Mouse (Mus musculus) embryonic fibroblast, embryonic 13.5 days (primary cell): Measurements from ENCODE around the gene Gm49320. TPM values are rescaled to one million over a fixed set of nuclear protein-coding genes. Genes with fewer than 3 reads are reported as not detected.
"Not testable (repeated sequence)": the region's sequence is repeated elsewhere in the genome, so short reads cannot be mapped to it uniquely, and the experiment has no call there.

ENCODE experiments used
- H3K27ac ChIP-seq: 2 replicates; pipeline ENCODE4 v1.5.1; 2012; ENCODE audit warnings: low read length, control low read depth, inconsistent platforms; ENCODE audit not compliant: insufficient read depth
- H3K4me1 ChIP-seq: 2 replicates; pipeline ENCODE4 v1.6.1; 2011; ENCODE audit warnings: low read length; ENCODE audit not compliant: control insufficient read depth, insufficient read depth
- H3K4me3 ChIP-seq: 2 replicates; pipeline ENCODE4 v1.5.1; 2011; ENCODE audit warnings: mild to moderate bottlenecking, control low read depth, low read length; ENCODE audit not compliant: insufficient read depth
- CTCF ChIP-seq: IDR thresholded peaks from 2 replicates; pipeline ENCODE4 v1.5.1; 2011; ENCODE audit warnings: mild to moderate bottlenecking, control low read depth, low read length, moderate library complexity, borderline replicate concordance; ENCODE audit not compliant: insufficient read depth
- POLR2A ChIP-seq: IDR thresholded peaks from 2 replicates; pipeline ENCODE4 v1.6.1; 2011; ENCODE audit warnings: low read depth, mild to moderate bottlenecking, control low read depth, low read length, moderate library complexity
- polyA plus RNA-seq: library from polyadenylated mRNA; stranded (reverse); fragments of >200 nt; gene quantifications from 2 replicates; pipeline ENCODE4 v1.2.4, GENCODE M21; 2011; ENCODE audit warnings: low read depth; ENCODE audit not compliant: missing spikeins, insufficient read length

The Gm49320 gene
- polyA plus RNA-seq, 1 experiment = 0.60 TPM

- Histone ChIP-seq H3K27ac (no peak within 1 kb of the TSS), H3K4me1 (no peaks in the 10 kb centered on the region), H3K4me3 (no peak within 1 kb of the TSS)
- TF ChIP-seq POLR2A = no peak
- TF ChIP-seq CTCF = no peak
These were observed 9.4 kb downstream of the Gm49320 start, which contains the start of gene Tgfbr3l for GRCm38 (mm10) chr8:4247951-4248540. Tgfbr3l (plus strand) TSS chr8:4248214.

GRCm38 (mm10) chr8:4249213-4249612, 10.5 kb downstream of the Gm49320 start:
- no peak overlapping the region for H3K27ac ChIP-seq
- no peak for TF ChIP-seq POLR2A
- no peak for TF ChIP-seq CTCF
- no peak overlapping the region for H3K4me3 ChIP-seq
- H3K4me1 ChIP-seq = 0 out of 2 replicates have a peak, but pooled peaks cover 1% of the 10 kb centered on the region

GRCm38 (mm10) chr8:4250306-4250970, 11.8 kb downstream of the Gm49320 start:
- TF ChIP-seq CTCF (peak; percentile 71), POLR2A (no peak)
- Histone ChIP-seq H3K27ac (no peak overlapping the region), H3K4me1 (0 out of 2 replicates have a peak, but pooled peaks cover 2% of the 10 kb centered on the region), H3K4me3 (no peak overlapping the region)

GRCm38 (mm10) chr8:4252116-4252760, 13.6 kb downstream of the Gm49320 start:
- Histone ChIP-seq H3K4me1 (peaks cover 3% of the 10 kb centered on the region; the same call in 1 of the 2 replicates), H3K4me3 (no peak overlapping the region), H3K27ac (peak overlapping the region; percentile 69)
- TF ChIP-seq CTCF (no peak), POLR2A (no peak)

- H3K4me1 ChIP-seq = peaks cover 10% of the 10 kb centered on the region
- peak within 1 kb of the TSS; percentile 73 for H3K27ac ChIP-seq
- H3K4me3 ChIP-seq = peak within 1 kb of the TSS; percentile 89
- TF ChIP-seq CTCF = no peak
- TF ChIP-seq POLR2A = peak; percentile 65
These were observed 14.5 kb downstream of the Gm49320 start, which contains the start of gene Snapc2 for GRCm38 (mm10) chr8:4252934-4253841. Snapc2 (plus strand) TSS chr8:4253080.

GRCm38 (mm10) chr8:4254001-4254400, 15.3 kb downstream of the Gm49320 start:
- TF ChIP-seq POLR2A (0 out of 2 replicates have a peak, but pooled peaks have one; percentile 1), CTCF (peak; percentile 62; the same call in 1 of the 2 replicates)
- peaks cover 10% of the 10 kb centered on the region for H3K4me1 ChIP-seq
- peak overlapping the region; percentile 89 for H3K4me3 ChIP-seq
- H3K27ac ChIP-seq = peak overlapping the region; percentile 63

- H3K27ac ChIP-seq, H3K4me3 ChIP-seq, H3K4me1 ChIP-seq: not testable (repeated sequence)
These were observed 16.8 kb downstream of the Gm49320 start for GRCm38 (mm10) chr8:4255471-4255870.

- H3K27ac ChIP-seq = peak overlapping the region; percentile 62
- H3K4me3 ChIP-seq = no peak overlapping the region
- TF ChIP-seq POLR2A (peak; percentile 32; the same call in 1 of the 2 replicates), CTCF (no peak)
- peaks cover 10% of the 10 kb centered on the region for H3K4me1 ChIP-seq
These were observed 18.2 kb downstream of the Gm49320 start for GRCm38 (mm10) chr8:4256911-4257310.

- H3K4me3 ChIP-seq = no peak overlapping the region
- H3K27ac ChIP-seq = peak overlapping the region; percentile 29
- H3K4me1 ChIP-seq = peaks cover 10% of the 10 kb centered on the region
- TF ChIP-seq POLR2A (no peak), CTCF (no peak)
These were observed 18.7 kb downstream of the Gm49320 start for GRCm38 (mm10) chr8:4257350-4257749.
